Mouse (Mus musculus) liver, adult 2 months (tissue): ENCODE results near the gene Ddx41. TPM values are rescaled to one million over a fixed set of nuclear protein-coding genes. Genes with fewer than 3 reads are reported as not detected.
A peak's percentile ranks its signal among the peaks of the same experiment; 100 is the strongest.

Experiments
- DNase-seq: peaks from one replicate; pipeline ENCODE4 v3.0.0-alpha.2; 2011; ENCODE audit warnings: low read depth, low spot score; ENCODE audit errors: extremely low read depth
- H3K27ac ChIP-seq: fragments of 200-500 bp; replicated peaks from 2 replicates; pipeline ENCODE4 v1.5.1; 2012; ENCODE audit warnings: low read depth, mild to moderate bottlenecking, control low read depth, inconsistent platforms, low read length; ENCODE audit not compliant: insufficient read depth
- H3K27me3 ChIP-seq: fragments of 200-500 bp; 2 replicates; pipeline ENCODE4 v1.6.1; 2012; ENCODE audit warnings: mild to moderate bottlenecking, moderate library complexity, low read length, inconsistent platforms; ENCODE audit not compliant: control insufficient read depth, insufficient read depth
- H3K36me3 ChIP-seq: fragments of 200-500 bp; 2 replicates; pipeline ENCODE4 v1.6.1; 2012; ENCODE audit warnings: low read length, inconsistent platforms; ENCODE audit not compliant: control insufficient read depth, insufficient read depth
- H3K4me1 ChIP-seq: fragments of 200-500 bp; 2 replicates; pipeline ENCODE4 v1.6.1; 2011; ENCODE audit warnings: low read length; ENCODE audit not compliant: control insufficient read depth, insufficient read depth
- H3K4me3 ChIP-seq: fragments of 200-500 bp; 2 replicates; pipeline ENCODE4 v1.5.1; 2011; ENCODE audit warnings: low read depth, mild to moderate bottlenecking, control low read depth, low read length, moderate library complexity; ENCODE audit not compliant: insufficient read depth
- H3K79me2 ChIP-seq: fragments of 200-500 bp; 2 replicates; pipeline ENCODE4 v1.6.1; 2012; ENCODE audit warnings: inconsistent platforms, mild to moderate bottlenecking, low read length, moderate library complexity; ENCODE audit not compliant: control insufficient read depth, insufficient read depth
- H3K9ac ChIP-seq: fragments of 200-500 bp; 2 replicates; pipeline ENCODE4 v1.6.1; 2012; ENCODE audit warnings: low read depth, mild to moderate bottlenecking, control low read depth, inconsistent platforms, low read length
- CTCF ChIP-seq: fragments of 200-500 bp; IDR thresholded peaks from 2 replicates; pipeline ENCODE4 v1.5.1; 2011; ENCODE audit warnings: low read depth, low read length, control low read depth
- POLR2A ChIP-seq: fragments of 200-500 bp; IDR thresholded peaks from 2 replicates; pipeline ENCODE4 v1.6.1; 2011; ENCODE audit warnings: low read length, control low read depth; ENCODE audit not compliant: insufficient read depth; ENCODE audit errors: extremely low read depth
- WGBS: fragments of 180-500 bp; shearing (Covaris S2); methylation state at CpG from one replicate; pipeline ENCODE4 v1.1.7; 2018; 5-methylcytosine and 5-hydroxymethylcytosine counted together
- polyA plus RNA-seq: library from polyadenylated mRNA; depleted of rRNA; stranded (reverse); fragments of >200 nt; gene quantifications from 2 replicates; pipeline ENCODE4 v1.2.3, GENCODE M21; 2012
- total RNA-seq: library from RNA; depleted of rRNA; stranded (reverse); fragments of >200 nt; gene quantifications from 2 replicates; pipeline ENCODE4 v1.2.3, GENCODE M21; 2014

Ddx41 gene
- total and polyA plus RNA-seq, 2 experiments: 30.1 to 38.8 TPM

GRCm38 (mm10) chr13:55548426-55548825, 12.0 kb upstream of the Ddx41 start:
- no peak for DNase-seq
- H3K4me1 ChIP-seq: no peaks in the 10 kb centered on the region
- H3K27ac ChIP-seq: no peak overlapping the region
- TF ChIP-seq CTCF (no peak), POLR2A (no peak)
- no peak overlapping the region for H3K4me3 ChIP-seq
- WGBS: 87% methylated on average over 5 of the region's 5 CpGs
- H3K36me3 ChIP-seq: peaks cover 30% of the 10 kb centered on the region; the same call in 1 of the 2 replicates
- H3K27me3 ChIP-seq: no peaks in the 10 kb centered on the region
- H3K9ac ChIP-seq: no peak overlapping the region
- H3K79me2 ChIP-seq: no peaks in the 10 kb centered on the region; the same call in 1 of the 2 replicates

- DNase-seq: no peak
- H3K4me1 ChIP-seq: no peaks in the 10 kb centered on the region
- H3K27ac ChIP-seq: no peak overlapping the region
- H3K36me3 ChIP-seq: peaks cover 30% of the 10 kb centered on the region; the same call in 1 of the 2 replicates
- H3K4me3 ChIP-seq: no peak overlapping the region
- no peaks in the 10 kb centered on the region for H3K27me3 ChIP-seq
- TF ChIP-seq CTCF: no peak
- H3K79me2 ChIP-seq: no peaks in the 10 kb centered on the region; the same call in 1 of the 2 replicates
- no peak overlapping the region for H3K9ac ChIP-seq
- WGBS: 94% methylated on average over 2 of the region's 2 CpGs
Measured at GRCm38 (mm10) chr13:55547916-55548315, 11.5 kb upstream of the Ddx41 start.

DNA sequence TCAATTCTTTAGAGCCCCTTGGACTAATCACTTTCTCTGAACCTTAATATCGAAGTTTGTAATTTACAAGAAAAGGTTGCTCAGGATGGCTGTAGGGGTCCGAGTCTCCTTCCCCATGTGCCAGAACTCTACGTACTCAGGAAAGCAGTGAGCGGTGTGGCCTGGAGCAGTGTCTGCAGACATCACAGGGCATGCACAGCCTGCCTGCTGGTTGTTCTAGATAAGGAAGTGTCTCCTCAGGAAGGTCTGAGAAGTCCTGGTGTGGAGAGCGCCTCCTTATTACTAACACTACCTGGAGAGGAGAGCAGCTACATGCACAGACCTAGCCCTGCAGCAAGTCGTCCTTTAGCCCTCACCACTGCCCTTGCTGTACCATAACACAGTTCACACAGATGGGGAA, 8.3 kb upstream of the Ddx41 start:
- H3K27ac ChIP-seq: no peak overlapping the region
- WGBS: 91% methylated on average over 6 of the region's 6 CpGs
- no peak overlapping the region for H3K4me3 ChIP-seq
- peaks cover 31% of the 10 kb centered on the region for H3K36me3 ChIP-seq
- no peaks in the 10 kb centered on the region for H3K4me1 ChIP-seq
- no peak for DNase-seq
- H3K9ac ChIP-seq: no peak overlapping the region
- no peaks in the 10 kb centered on the region for H3K79me2 ChIP-seq
- no peaks in the 10 kb centered on the region for H3K27me3 ChIP-seq
- no peak for TF ChIP-seq POLR2A
- TF ChIP-seq CTCF: no peak

DNA sequence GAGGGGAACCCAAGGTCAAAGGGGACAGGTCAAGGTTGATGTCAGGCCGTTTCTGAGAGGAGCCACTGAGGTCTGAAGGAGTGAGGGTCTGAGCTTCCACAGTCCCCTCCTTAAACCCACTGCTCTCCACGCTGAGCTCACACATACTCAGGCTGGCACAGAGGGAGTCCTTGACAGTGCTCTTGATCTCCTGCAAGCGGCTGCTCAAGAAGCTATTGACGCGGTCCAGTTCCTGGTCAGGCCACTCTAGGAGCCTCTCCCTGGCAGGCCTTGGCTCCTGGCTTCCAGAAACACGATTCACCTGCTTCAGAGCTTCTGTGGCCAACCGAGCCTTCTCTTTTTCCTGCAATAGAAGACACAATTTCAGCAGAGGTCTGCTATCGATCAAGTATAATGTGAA, 7.0 kb upstream of the Ddx41 start:
- Histone ChIP-seq H3K27me3 (no peaks in the 10 kb centered on the region), H3K4me1 (no peaks in the 10 kb centered on the region), H3K27ac (no peak overlapping the region), H3K9ac (no peak overlapping the region), H3K4me3 (no peak overlapping the region), H3K36me3 (peaks cover 31% of the 10 kb centered on the region), H3K79me2 (no peaks in the 10 kb centered on the region)
- 90% methylated on average over 8 of the region's 8 CpGs for WGBS
- TF ChIP-seq CTCF (no peak), POLR2A (no peak)
- no peak for DNase-seq

- H3K4me3 ChIP-seq: no peak overlapping the region
- DNase-seq: peak; percentile 26
- no peaks in the 10 kb centered on the region for H3K79me2 ChIP-seq
- no peak overlapping the region for H3K27ac ChIP-seq
- TF ChIP-seq CTCF (no peak), POLR2A (no peak)
- H3K9ac ChIP-seq: no peak overlapping the region
- H3K4me1 ChIP-seq: no peaks in the 10 kb centered on the region
- peaks cover 31% of the 10 kb centered on the region for H3K36me3 ChIP-seq
- H3K27me3 ChIP-seq: no peaks in the 10 kb centered on the region
- 79% methylated on average over 4 of the region's 4 CpGs for WGBS
Measured at GRCm38 (mm10) chr13:55542891-55543290, 6.4 kb upstream of the Ddx41 start.

DNA sequence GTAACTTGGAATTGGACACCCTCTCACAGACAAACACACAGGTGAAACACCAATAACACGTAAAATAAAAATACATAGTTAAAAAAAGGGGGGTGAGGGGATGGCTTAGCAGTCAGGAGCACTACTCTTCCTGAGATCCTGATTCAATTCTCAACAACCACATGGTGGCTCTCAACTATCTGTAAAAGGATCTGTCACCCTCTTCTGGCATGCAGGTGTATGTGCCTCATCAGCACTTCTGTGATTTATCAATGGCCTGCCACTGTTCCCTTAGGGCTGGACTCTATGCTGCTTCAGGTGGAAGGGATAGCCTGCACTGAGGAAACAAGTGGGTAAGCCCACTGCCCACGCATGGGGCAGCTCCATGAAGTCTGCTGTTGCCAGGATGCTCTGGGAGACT, 4.5 kb upstream of the Ddx41 start:
- no peak for DNase-seq
- Histone ChIP-seq H3K36me3 (peaks cover 21% of the 10 kb centered on the region), H3K4me1 (no peaks in the 10 kb centered on the region), H3K9ac (no peak overlapping the region), H3K27ac (no peak overlapping the region), H3K4me3 (no peak overlapping the region), H3K27me3 (no peaks in the 10 kb centered on the region), H3K79me2 (peaks cover under 1% of the 10 kb centered on the region; the same call in 1 of the 2 replicates)
- TF ChIP-seq CTCF: no peak
- TF ChIP-seq POLR2A: no peak
- WGBS: 91% methylated on average over 2 of the region's 2 CpGs
